Mouse (Mus musculus) embryonic fibroblast, embryonic 13.5 days (primary cell): ENCODE data around the gene Gm43552.

Experiments
- CTCF ChIP-seq: IDR thresholded peaks from 2 replicates; pipeline ENCODE4 v1.5.1; 2011; ENCODE audit warnings: mild to moderate bottlenecking, control low read depth, low read length, moderate library complexity, borderline replicate concordance; ENCODE audit not compliant: insufficient read depth
- POLR2A ChIP-seq: IDR thresholded peaks from 2 replicates; pipeline ENCODE4 v1.6.1; 2011; ENCODE audit warnings: low read depth, mild to moderate bottlenecking, control low read depth, low read length, moderate library complexity

- TF ChIP-seq CTCF, result no peak
- peak; percentile 78 for TF ChIP-seq POLR2A
These were observed at the start of gene Gm43552 for GRCm38 (mm10) chr5:65492716-65493531.
